ENCODE assay signal across 12 mouse cellular contexts in genomic region chr7:145182388-145182787, GRCm38 (mm10). TPM values are rescaled to one million over a fixed set of nuclear protein-coding genes. Genes with fewer than 3 reads are reported as not detected.
A peak's percentile ranks its signal among the peaks of the same experiment; 100 is the strongest.
DNase-seq lines count a peak whose midpoint lies in the region; ATAC-seq and TF ChIP-seq lines count a peak whose summit lies in the region.
"Had no signal": no experiment of that assay in that cellular context is flagged by ENCODE, and none has a peak within 500 bp of the region (broad histone marks: within the 10 kb centered on the region; RNA-seq: fewer than 3 reads in every experiment).

No protein-coding gene starts in this region.

- peak; percentile 85 for DNase-seq in left cerebral cortex, postnatal 4 days
- no peak for DNase-seq in left cerebral cortex, adult 2 months (ENCODE audit: extremely low spot score in 1 of 2, low spot score in 2 of 2)
- DNase-seq in gastrocnemius, postnatal 4 days (ENCODE audit: low spot score in 2 of 2), result no peak
- no peak for DNase-seq in urinary bladder, postnatal 10 days (ENCODE audit: low spot score)
- DNase-seq in ovary, postnatal 14 days (ENCODE audit: low spot score), result no peak
- DNase-seq: cerebellum, adult 9-11 months; heart, postnatal 4 days; kidney, adult 8-10 months had no signal

- no peak overlapping the region for H3K27ac ChIP-seq in left cerebral cortex, adult 2 months
- 0 out of 2 replicates have a peak overlapping the region, but pooled peaks have one; percentile 34 for H3K27ac ChIP-seq in embryonic facial prominence, embryonic 15.5 days (replicated peaks)
- 0 out of 2 replicates have a peak overlapping the region, but pooled peaks have one; percentile 81 for H3K27ac ChIP-seq in limb, embryonic 15.5 days

- no peaks in the 10 kb centered on the region for H3K27me3 ChIP-seq in embryonic facial prominence, embryonic 15.5 days
- no peaks in the 10 kb centered on the region for H3K27me3 ChIP-seq in limb, embryonic 15.5 days

- TF ChIP-seq CTCF in left cerebral cortex, adult 2 months (IDR thresholded peaks at IDR 0.05), result no peak

- no peak overlapping the region for H3K4me3 ChIP-seq in left cerebral cortex, adult 2 months
- H3K4me3 ChIP-seq in embryonic facial prominence, embryonic 15.5 days (replicated peaks), result no peak overlapping the region
- no peak overlapping the region for H3K4me3 ChIP-seq in limb, embryonic 15.5 days
- H3K4me3 ChIP-seq: heart, embryonic 10.5 days had no signal

- H3K4me2 ChIP-seq in embryonic facial prominence, embryonic 15.5 days (replicated peaks), result no peak overlapping the region
- H3K4me2 ChIP-seq in limb, embryonic 15.5 days, result no peak overlapping the region

- intact Hi-C loops in left cerebral cortex, postnatal 4 days (cut with DNase I), result no loop called here
- intact Hi-C loops in left cerebral cortex, adult 2 months (cut with DNase I), result no loop called here

- peaks cover 36% of the 10 kb centered on the region for H3K4me1 ChIP-seq in embryonic facial prominence, embryonic 15.5 days
- peaks cover 36% of the 10 kb centered on the region for H3K4me1 ChIP-seq in limb, embryonic 15.5 days

- 49% methylated on average over 4 of the region's 4 CpGs for WGBS in embryonic facial prominence, embryonic 15.5 days
- 56% methylated on average over 4 of the region's 4 CpGs for whole genome bisulfite sequencing in limb, embryonic 15.5 days

- H3K36me3 ChIP-seq in embryonic facial prominence, embryonic 15.5 days, result no peaks in the 10 kb centered on the region
- no peaks in the 10 kb centered on the region for H3K36me3 ChIP-seq in limb, embryonic 15.5 days
- H3K36me3 ChIP-seq: heart, embryonic 10.5 days had no signal

- H3K9ac ChIP-seq in embryonic facial prominence, embryonic 15.5 days, result no peak overlapping the region
- no peak overlapping the region for H3K9ac ChIP-seq in limb, embryonic 15.5 days

- no peak for ATAC-seq in embryonic facial prominence, embryonic 15.5 days (ENCODE audit: insufficient number of reproducible peaks, low FRiP score, low TSS enrichment, low read depth)
- ATAC-seq in limb, embryonic 15.5 days (ENCODE audit: insufficient number of reproducible peaks, low FRiP score, low TSS enrichment, low read depth), result no peak

- H3K9me3 ChIP-seq in embryonic facial prominence, embryonic 15.5 days (replicated peaks), result no peaks in the 10 kb centered on the region
- H3K9me3 ChIP-seq in limb, embryonic 15.5 days, result no peaks in the 10 kb centered on the region
- H3K9me3 ChIP-seq: heart, embryonic 10.5 days had no signal

RNA-seq across cellular contexts. Expression of gene 1810010D01Rik, which starts 25.5 kb away (rescaled TPM):
- total RNA-seq in left cerebral cortex, postnatal 4 days (2021), result not detected
- total RNA-seq in left cerebral cortex, adult 2 months (2021), result 1 to 10 TPM; 1.2 to 1.8 TPM
- polyA plus RNA-seq in embryonic facial prominence, embryonic 15.5 days (2015; fragmentation: Nextera tagmentation; extraction: Ambion mirVana), result 0.19 TPM in 1 of 2 replicates, not detected in the other
- 0.48 and 0.82 TPM in 2 replicates for polyA plus RNA-seq in limb, embryonic 15.5 days (2015; fragmentation: Nextera tagmentation; extraction: Ambion mirVana)
- under 1 TPM in 1 of 2 experiments, not detected in 1; 0.31 TPM for total RNA-seq in gastrocnemius, postnatal 4 days (2021)
- total RNA-seq: megakaryocyte, adult 5-6 weeks had no signal
